Mouse (Mus musculus) liver, adult 2 months (tissue): ENCODE results near the gene Aim2.

ENCODE experiments used
- CTCF ChIP-seq: fragments of 200-500 bp; IDR thresholded peaks from 2 replicates; pipeline ENCODE4 v1.5.1; 2011; ENCODE audit warnings: low read depth, low read length, control low read depth
- POLR2A ChIP-seq: fragments of 200-500 bp; IDR thresholded peaks from 2 replicates; pipeline ENCODE4 v1.6.1; 2011; ENCODE audit warnings: low read length, control low read depth; ENCODE audit not compliant: insufficient read depth; ENCODE audit errors: extremely low read depth

- TF ChIP-seq CTCF (peak; percentile 62), POLR2A (no peak)
These were observed 105.6 kb downstream of the Aim2 start for GRCm38 (mm10) chr1:173456139-173456754.
